Mouse (Mus musculus): ENCODE measurements around the gene Olfr672. TPM values are rescaled to one million over a fixed set of nuclear protein-coding genes. Genes with fewer than 3 reads are reported as not detected.
"Not testable (repeated sequence)": the region's sequence is repeated elsewhere in the genome, so short reads cannot be mapped to it uniquely, and the experiment has no call there.

The Olfr672 gene
- not detected for total RNA-seq (2021)

DNA sequence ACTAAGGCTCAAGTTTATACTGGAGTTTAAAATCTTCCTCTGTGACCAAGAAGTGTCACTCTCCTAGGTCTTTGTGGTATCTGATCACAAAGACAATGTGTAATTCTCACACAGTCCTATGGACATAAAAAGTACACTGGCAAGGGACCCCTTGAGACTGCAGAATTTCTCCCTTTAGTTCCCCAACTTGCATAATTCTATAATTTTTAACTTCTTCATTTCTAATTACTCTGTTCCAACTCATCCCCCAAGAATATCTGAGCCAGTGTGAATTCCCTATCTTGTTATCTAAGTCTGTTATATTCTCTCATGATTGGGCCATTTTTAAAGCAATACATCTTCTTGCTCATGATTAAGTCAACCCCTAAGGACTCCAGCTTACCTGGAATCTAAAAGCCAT is at the start of gene Olfr672:
Gene Olfr672 (minus strand): TSS at position 101 of the 400 bp plus-strand sequence.
- intact Hi-C loops (cut with DNase I) = no loop called here

DNA sequence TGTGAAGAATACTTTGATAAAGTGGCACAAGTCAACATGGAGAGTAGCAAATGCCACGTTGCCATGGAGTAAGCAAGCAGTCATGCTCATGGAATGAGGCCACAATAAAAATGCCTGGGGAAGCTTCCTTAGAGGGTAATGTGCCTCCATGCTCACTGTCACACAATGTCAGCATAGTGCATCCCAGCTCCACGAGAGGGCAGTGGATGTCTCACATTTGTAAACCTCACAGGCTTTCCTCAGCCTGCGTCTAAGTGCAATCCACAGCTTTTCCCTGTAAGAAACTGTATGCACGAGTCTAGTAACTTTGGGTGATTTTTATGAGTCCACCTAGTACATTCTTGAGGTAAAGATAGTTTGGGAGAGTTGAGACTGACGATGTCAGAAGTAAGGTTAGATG is 32.0 kb upstream of the Olfr672 start:
- intact Hi-C loops (cut with DNase I); DNase-seq (ENCODE audit: low spot score in 2 of 2): not testable (repeated sequence)

More for the DNA sequence above, at the start of gene Olfr672:
- no peak for DNase-seq (ENCODE audit: low spot score in 2 of 2)

- no peak for DNase-seq (ENCODE audit: low spot score in 2 of 2)
- intact Hi-C loops (cut with DNase I) = no loop called here
Measured at GRCm38 (mm10) chr7:105032398-105032797, 30.6 kb upstream of the Olfr672 start, which contains the start of gene Olfr676. TSS of gene Olfr676 (plus strand) at chr7:105032698.

GRCm38 (mm10) chr7:105028360-105028759 is 26.5 kb upstream of the Olfr672 start, which contains the start of gene Olfr675:
TSS of gene Olfr675 (minus strand) at chr7:105028460.
- intact Hi-C loops (cut with DNase I) = no loop called here
- no peak for DNase-seq (ENCODE audit: low spot score in 2 of 2)

GRCm38 (mm10) chr7:105022530-105022929 is 20.7 kb upstream of the Olfr672 start:
- intact Hi-C loops (cut with DNase I) = no loop called here
- no peak for DNase-seq (ENCODE audit: low spot score in 2 of 2)

DNA sequence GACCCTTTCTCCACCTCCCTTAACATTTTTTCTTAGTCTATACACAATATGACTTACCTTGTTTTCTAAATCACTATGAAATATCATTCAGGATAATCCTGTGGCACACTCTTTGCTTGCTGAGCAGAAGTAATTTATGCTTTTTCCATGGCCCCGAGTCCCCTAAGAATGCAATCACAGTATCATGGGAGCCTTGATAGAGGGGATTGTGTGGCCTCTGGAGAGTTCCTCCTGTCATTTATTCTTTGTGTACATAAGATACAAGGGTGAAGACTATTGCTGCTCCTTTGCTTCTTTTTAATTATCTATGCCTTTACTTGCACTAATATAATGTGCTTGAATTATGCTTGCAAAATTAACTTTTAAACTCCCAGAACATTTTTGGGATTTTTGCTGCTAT is 22.8 kb downstream of the Olfr672 start, which contains the start of gene Olfr671:
Gene Olfr671 (minus strand): TSS at position 101 of the 400 bp plus-strand sequence.
- intact Hi-C loops (cut with DNase I) = no loop called here
- DNase-seq (ENCODE audit: low spot score in 2 of 2) = no peak

DNA sequence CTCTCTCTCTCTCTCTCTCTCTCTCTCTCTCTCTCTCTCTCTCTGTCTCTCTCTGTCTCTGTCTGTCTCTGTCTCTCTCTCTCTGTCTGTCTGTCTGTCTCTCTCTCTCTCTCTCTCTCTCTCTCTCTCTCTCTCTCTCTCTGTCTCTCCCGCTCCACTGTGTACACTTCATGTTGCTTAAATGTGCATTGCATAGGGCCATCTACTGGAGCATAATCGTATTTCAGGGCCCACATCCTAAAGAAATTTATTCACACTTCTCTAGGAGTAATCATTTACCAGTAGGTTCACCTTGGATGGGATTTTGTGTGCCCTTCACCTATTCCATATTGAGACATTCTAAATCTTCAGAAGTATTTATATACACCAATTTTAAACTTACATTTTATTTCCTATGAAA is 29.3 kb downstream of the Olfr672 start:
- DNase-seq (ENCODE audit: low spot score in 2 of 2) = not testable (repeated sequence)

DNA sequence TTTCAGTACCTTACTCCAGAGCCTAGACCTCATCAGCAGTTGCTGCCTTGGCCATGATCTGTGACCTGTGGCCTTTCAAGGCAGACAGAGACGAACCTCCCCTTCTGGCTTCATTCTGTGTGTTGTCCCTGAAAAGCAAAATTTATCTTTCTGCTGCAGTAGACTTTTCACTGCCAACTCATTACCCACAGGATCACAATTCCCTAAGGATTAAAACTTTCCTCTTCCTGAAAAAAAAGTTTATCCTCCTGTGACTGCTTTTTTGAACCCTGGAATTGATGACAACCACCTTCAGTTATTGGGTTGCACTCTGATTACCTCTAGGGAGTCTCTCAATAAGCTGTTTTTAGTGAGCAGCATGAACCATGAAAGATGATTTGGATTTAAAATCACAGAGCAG is 39.3 kb downstream of the Olfr672 start, which contains the start of gene Olfr670:
Gene Olfr670 (minus strand): TSS at position 101 of the 400 bp plus-strand sequence.
- intact Hi-C loops (cut with DNase I) = no loop called here
- no peak for DNase-seq (ENCODE audit: low spot score in 2 of 2)

More for the DNA sequence above, 29.3 kb downstream of the Olfr672 start:
- intact Hi-C loops (cut with DNase I) = not testable (repeated sequence)

GRCm38 (mm10) chr7:104950234-104950633 is 51.6 kb downstream of the Olfr672 start:
- intact Hi-C loops (cut with DNase I); DNase-seq (ENCODE audit: low spot score in 2 of 2): not testable (repeated sequence)

Other genes starting within 250 kb of the Olfr672 start
- gene Usp17le, start 224.6 kb downstream of the Olfr672 start, total RNA-seq (2021) = not detected
- not detected for gene Usp17lb, start 159.4 kb downstream of the Olfr672 start, total RNA-seq (2021)
- not detected for gene Usp17la, start 145.0 kb downstream of the Olfr672 start, total RNA-seq (2021)
- not detected for gene Olfr665, start 124.0 kb downstream of the Olfr672 start, total RNA-seq (2021)
- not detected for gene Olfr666, start 106.1 kb downstream of the Olfr672 start, total RNA-seq (2021)
- not detected for gene Olfr667, start 80.5 kb downstream of the Olfr672 start, total RNA-seq (2021)
- gene Olfr668, start 74.0 kb downstream of the Olfr672 start, total RNA-seq (2021) = not detected
- not detected for gene Olfr669, start 67.8 kb downstream of the Olfr672 start, total RNA-seq (2021)
- not detected for gene Olfr670, start 39.4 kb downstream of the Olfr672 start, total RNA-seq (2021)
- gene Olfr671, start 22.9 kb downstream of the Olfr672 start, total RNA-seq (2021) = not detected
- gene Olfr675, start 26.4 kb upstream of the Olfr672 start, total RNA-seq (2021) = not detected
- gene Olfr676, start 30.7 kb upstream of the Olfr672 start, total RNA-seq (2021) = not detected
- not detected for gene Olfr677, start 49.3 kb upstream of the Olfr672 start, total RNA-seq (2021)
- gene Olfr678, start 62.4 kb upstream of the Olfr672 start, total RNA-seq (2021) = not detected
- not detected for gene Olfr679, start 79.2 kb upstream of the Olfr672 start, total RNA-seq (2021)
- not detected for gene Olfr680-ps1, start 90.8 kb upstream of the Olfr672 start, total RNA-seq (2021)
- not detected for gene Olfr681, start 114.8 kb upstream of the Olfr672 start, total RNA-seq (2021)
- not detected for gene Olfr683, start 145.0 kb upstream of the Olfr672 start, total RNA-seq (2021)
- gene Olfr684, start 161.6 kb upstream of the Olfr672 start, total RNA-seq (2021) = not detected
- gene Olfr685, start 184.0 kb upstream of the Olfr672 start, total RNA-seq (2021) = not detected
- not detected for gene Olfr686, start 205.5 kb upstream of the Olfr672 start, total RNA-seq (2021)